Mouse (Mus musculus) lung, postnatal 36 days (tissue): Measurements from ENCODE around the gene Them4.

Experiments
- DNase-seq: peaks from one replicate; pipeline ENCODE4 v3.0.0; 2022; ENCODE audit warnings: mixed read lengths

Them4 gene

DNA sequence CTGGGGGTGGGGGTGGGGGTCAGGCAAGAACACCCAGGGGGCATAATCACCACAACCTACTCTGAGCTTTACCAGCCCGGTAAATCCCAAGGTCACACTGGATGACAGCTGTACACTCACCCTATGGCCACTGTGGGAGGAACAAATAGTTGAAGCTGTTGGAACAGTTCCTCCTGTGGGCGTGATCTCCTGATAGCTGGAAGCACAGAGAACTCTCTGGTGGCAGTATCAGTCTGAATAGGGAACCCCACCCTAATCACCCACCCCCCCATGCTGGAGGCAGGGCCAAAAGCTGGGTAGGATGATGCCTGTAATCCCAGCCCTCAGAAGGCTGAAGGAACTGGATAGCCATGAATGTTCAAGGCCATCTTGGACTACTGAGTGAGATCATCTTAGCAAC, 59.8 kb downstream of the Them4 start:
- DNase-seq = no peak

DNA sequence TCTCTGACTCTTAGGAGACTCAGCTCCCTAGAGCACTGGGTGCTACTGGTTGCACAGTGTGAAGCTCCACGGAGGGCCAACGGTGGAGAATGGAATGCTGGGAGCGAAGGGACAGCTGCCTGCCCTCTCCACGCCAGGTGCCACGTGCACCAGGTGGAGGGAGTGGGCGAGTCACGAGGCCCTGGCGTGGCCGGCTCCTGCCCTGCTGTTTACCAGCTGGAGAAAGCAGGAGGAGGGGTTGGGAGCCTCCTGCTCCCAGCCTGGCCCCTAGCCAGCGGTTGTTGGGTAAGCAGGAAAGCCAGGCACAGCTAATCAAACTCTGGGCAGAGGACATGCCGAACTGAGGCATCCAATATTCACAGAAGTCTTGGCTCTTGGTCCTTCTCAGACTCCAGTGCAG, 61.7 kb downstream of the Them4 start:
- peak; percentile 93 for DNase-seq

DNA sequence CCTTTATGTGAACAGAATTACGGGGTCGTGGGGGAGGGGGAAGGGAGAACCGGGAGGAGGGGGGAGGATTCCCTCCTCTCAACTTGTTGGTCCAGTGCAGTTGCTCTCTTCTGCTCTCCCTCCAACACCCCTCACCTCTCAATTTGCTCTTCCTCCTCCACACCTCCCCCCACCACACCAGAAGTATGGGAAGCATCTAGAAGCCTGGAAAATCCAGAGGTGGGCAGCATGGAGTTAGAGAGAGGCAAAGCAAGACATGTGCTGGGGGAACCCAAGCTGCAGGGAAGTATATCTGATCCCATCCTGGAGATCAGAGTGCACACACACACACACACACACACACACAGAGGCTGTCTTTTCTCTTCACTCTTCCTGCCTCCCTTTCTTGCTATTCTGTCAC, 62.1 kb downstream of the Them4 start:
- DNase-seq = no peak

DNA sequence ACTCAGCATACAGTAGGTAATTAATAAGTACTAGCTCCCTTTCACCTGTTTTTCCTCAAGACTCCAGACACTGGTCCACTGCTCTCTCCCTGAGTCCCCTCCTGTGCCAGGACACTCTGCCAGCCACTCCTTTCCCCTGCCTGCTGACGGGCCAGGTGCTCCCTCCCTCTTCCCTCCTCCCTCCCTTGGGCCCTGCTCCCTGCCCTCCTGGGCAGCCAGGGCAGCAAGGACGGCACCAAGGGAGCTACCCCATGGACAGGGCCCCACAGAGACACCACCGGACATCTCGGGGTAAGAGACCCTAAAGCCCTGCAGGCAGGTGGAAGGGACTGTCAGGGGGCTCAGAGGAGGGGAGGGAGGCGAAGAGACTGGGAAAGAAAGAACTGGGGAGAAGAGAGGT, 62.8 kb downstream of the Them4 start, which contains the start of gene Rorc:
TSS of gene Rorc (plus strand) at position 154 of the 400 bp plus-strand sequence.
- peak; percentile 60 for DNase-seq

DNA sequence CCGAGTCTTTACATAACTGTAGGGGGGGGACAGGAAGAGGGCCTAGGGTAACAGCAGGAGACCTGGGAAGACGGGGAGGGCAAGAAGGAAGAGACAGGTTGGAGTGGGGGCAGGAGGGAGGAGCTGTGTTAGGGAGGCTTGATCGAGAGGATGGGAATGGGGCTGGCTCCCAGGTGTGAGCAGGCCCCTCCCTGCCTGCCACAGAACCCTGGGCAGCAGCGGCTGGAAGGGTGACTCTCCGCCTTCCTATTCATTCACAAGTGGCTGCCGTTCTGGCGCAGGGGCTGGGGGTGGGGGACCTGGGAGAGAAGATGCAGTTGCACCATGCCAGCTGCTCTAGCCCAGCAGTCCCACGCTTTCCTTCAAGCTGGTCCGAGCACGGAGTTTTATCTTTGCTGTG, 63.2 kb downstream of the Them4 start:
- peak; percentile 35 for DNase-seq

GRCm38 (mm10) chr3:94373597-94374011, 63.7 kb downstream of the Them4 start:
- peak; percentile 45 for DNase-seq

DNA sequence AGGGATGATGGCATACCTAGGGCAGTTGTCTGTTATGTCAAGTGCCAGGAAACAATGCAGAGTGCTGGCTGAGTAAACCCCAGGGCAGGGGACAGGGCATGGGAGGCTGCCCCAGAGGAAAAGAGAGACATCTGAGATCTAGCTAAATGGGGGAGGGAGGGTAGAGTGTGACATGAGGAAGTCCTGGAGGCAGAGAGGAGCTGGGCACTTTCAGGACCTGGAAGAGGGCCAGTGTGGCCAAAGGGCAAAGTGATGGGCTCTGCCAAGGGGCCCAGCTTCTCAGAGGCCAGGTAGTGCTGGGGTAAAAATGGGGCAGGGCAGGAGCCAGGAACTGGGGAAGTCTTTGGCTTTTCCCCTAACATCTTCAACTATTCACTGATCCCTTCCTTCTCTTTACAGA, 64.7 kb downstream of the Them4 start:
- no peak for DNase-seq

- DNase-seq = no peak
Observed at GRCm38 (mm10) chr3:94375146-94375545, 65.3 kb downstream of the Them4 start.

DNA sequence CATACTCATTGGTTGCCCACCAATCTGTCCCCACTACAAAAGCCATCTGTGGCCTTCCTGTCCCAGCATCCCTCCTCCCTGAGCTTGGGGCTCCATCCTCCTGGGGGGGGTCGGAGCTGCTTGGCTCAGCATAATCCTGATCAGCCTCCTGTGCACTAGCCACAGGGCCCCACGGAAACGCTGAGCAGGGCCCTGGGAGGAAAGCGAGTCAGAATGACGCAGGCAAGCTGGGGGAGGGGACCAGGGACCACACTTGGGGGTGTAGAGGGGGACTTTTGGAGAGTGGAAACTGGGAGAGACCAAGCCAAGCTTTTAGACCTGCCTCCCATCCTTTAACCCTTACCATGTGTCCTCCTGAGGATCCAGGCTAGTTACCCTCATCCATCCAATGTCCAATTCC, 66.0 kb downstream of the Them4 start:
- DNase-seq = no peak

GRCm38 (mm10) chr3:94377028-94377923, 67.4 kb downstream of the Them4 start:
- no peak for DNase-seq

GRCm38 (mm10) chr3:94379831-94380510, 70.1 kb downstream of the Them4 start:
- no peak for DNase-seq
